Mouse (Mus musculus): ENCODE results near the gene S100pbp. TPM values are rescaled to one million over a fixed set of nuclear protein-coding genes. Genes with fewer than 3 reads are reported as not detected.
"Not testable (repeated sequence)": the region's sequence is repeated elsewhere in the genome, so short reads cannot be mapped to it uniquely, and the experiment has no call there.

The S100pbp gene
- total RNA-seq, 2 experiments from 2014 or later: 37.8 to 41.2 TPM

DNA sequence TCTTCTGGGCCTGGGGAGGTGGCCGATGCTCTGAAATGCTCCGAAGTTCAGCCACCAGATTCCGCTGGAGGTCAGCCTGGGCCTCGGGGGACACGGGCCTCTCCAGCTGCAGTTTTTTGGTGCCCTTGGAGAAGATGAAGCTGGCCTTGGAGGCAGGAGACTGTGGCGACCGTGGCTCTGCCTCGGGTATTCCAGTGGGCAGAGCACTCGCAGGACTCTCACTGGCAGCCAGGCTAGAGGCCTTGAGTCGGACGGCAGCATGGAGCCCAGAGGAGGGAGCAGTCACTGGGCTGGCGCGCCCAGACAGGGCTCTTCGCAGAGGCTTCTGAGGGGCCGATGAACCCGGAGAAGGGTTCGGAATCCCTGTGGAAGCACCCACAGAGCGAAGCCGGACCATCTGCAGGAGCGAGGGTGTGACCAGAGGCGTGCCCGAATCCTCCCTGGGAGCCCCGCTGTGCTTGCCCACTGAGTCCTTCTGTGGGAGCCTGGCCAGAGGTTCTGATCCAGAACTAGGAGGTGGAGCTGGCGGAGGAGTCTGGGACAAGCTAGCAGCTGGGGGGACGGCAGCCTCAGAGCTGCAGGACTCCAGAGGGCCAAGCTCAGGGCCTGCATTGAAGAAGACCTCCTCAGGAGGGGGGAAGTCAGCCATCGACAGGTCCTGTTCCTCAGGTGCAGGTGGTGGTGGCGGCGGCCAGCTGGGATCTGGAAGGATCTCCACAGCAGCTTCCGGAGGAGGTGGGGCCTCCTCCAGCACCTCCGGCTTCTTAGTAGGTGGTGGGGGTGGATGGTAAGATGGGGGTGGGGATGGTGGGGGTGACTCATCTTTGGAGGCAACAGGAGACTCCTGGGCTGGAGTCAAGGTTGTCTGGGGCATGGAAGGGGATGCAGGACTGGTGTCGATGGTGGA is 32.7 kb upstream of the S100pbp start:
- intact Hi-C loops (cut with DNase I): no loop called here
- DNase-seq (ENCODE audit: low spot score in 2 of 2): no peak

DNA sequence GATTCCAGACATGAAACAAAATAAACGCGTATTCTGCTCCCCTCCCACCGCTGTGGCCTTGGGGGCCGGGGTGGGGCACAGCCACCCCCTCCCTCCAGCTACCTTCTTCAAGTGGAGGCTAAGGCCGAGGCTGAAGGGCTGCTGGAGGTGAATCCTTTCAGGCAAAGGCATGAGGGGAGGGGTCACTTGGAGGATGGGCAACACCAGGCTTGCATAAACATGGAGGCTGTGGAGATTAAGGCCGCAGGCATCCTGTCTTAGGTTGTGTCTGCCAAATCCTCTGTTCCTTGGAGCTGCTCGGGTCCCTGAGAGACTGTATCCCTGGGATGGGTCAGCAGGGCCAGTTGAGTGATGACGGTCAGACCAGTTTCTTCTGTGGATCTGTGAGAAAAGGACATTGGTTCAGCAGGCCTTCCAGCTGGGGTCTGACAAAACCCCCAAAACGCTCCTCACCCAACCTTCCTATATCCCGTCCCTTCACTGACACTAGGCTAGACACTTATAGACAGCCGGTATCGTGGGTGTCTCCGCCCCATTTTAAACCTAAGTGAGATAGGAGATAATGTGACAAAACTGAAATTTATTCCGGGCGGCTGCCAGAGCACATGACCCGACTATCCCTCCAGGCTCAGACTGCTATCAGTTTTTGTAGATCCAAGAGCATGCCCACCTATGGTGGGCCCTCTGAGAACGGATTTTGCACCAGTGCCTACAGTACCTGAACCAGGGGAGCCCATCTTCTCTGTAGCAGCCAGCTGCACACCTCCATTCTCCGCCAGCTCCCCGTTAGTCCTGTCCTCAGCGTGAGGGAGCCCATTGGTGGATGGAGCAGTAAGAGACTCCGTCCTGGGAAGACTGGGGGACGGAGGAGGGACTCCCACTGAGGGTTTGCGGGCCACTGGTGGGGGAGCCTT is 31.8 kb upstream of the S100pbp start:
- intact Hi-C loops (cut with DNase I): no loop called here
- DNase-seq (ENCODE audit: low spot score in 2 of 2): peak in 1 of 2 experiments; percentile 60

DNA sequence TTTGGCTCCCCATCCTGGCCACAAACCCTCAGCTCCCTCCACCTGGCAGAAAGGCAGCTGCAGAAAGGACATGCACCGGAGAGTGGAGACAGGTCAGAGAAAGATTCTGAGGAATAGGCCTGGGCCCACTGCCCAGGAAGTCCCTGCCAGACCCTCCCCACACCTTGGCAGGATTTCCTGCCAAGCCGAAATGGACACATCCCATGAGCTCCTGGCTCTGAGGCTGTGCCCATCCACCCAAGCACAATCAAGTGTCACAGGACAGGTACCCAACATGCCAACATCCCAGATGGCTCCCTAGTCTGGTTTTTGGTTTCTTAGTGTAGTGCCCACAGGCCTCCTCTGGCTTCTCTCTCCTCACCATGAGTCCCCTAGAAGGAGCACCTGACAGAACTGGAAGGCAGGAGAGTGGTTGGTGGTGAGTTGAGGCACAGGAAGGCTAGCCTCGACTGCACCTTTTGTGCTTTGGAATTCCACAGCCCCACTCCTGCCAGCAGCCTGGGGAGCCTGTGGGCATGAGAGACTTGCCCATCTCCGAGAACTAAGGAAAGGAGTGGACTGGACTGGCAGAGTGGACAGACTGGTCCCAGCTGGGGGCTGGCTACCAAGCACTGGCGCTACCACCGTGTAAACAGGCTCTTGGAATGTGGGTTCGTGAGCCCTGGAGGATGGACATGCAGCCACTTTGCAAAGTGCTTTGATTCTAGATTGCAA is 31.0 kb upstream of the S100pbp start:
- intact Hi-C loops (cut with DNase I): no loop called here

GRCm38 (mm10) chr4:129219198-129219597 is 29.7 kb upstream of the S100pbp start:
- no peak for DNase-seq (ENCODE audit: low spot score in 2 of 2)
- intact Hi-C loops (cut with DNase I): no loop called here

More for the DNA sequence above, 31.0 kb upstream of the S100pbp start:
- DNase-seq (ENCODE audit: low spot score in 2 of 2): no peak

DNA sequence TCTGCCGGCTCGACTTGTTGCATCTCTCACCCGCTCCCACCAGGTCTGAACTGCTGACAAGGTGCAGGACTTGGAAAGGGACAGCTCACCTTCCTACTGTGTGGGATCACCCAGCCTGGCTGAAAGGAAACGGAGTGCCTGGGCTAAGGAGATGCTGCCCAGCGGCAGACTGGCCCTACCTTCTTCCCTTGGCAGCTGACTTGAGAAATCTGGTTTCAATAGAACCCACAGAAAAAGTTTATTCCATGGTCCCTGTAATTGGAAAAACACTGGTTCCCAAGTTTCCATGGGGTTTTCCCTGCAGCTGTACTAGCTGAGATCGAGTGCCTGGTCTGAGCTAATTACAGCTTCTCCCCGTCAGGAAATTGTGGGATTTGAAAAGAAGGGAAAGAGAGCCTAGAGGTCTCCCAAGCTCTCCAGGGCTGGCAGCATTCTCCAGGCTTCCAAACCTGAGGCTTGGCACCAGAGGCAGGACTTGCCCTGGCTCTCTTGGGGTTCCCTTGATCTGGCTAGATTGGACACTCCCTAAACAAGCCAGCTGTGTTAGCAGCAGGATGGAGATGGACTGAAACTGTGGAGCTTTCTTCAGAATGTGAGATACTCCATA is 29.1 kb upstream of the S100pbp start:
- intact Hi-C loops (cut with DNase I): no loop called here
- no peak for DNase-seq (ENCODE audit: low spot score in 2 of 2)

DNA sequence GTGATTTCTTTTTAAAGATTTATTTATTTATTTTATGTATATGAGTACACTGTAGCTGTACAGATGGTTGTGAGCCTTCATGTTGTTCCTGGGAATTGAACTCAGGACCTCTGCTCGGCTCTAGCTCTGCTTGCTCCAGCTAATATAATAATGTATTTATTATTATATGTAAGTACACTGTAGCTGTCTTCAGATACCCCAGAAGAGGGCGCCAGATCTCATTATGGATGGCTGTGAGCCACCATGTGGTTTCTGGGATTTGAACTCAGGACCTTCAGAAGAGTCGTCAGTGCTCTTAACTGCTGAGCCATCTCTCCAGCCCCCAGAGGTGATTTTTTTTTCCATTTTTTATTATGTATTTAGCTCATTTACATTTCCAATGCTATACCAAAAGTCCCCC is 23.0 kb upstream of the S100pbp start:
- DNase-seq (ENCODE audit: low spot score in 2 of 2); intact Hi-C loops (cut with DNase I): not testable (repeated sequence)

GRCm38 (mm10) chr4:129211461-129211860 is 21.9 kb upstream of the S100pbp start:
- intact Hi-C loops (cut with DNase I): no loop called here

DNA sequence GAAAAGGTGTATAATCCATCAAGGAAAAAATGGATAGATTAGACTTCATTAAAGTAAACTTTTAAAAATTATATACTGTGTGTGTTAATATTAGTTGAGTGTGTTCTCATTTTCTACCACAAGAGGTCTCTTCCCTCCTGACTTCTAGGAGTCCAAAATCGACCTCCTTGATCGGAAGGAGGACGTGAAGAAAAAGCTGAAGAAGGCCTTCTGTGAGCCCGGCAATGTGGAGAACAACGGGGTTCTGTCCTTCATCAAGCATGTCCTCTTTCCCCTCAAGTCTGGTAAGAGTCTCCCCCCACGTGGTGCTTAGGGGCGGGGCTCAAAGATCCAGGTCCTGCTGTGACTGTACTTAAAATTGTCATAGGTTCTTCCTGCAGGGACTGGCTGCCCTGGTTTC is 20.0 kb upstream of the S100pbp start:
- no peak for DNase-seq (ENCODE audit: low spot score in 2 of 2)

More at GRCm38 (mm10) chr4:129211461-129211860, 21.9 kb upstream of the S100pbp start:
- no peak for DNase-seq (ENCODE audit: low spot score in 2 of 2)

DNA sequence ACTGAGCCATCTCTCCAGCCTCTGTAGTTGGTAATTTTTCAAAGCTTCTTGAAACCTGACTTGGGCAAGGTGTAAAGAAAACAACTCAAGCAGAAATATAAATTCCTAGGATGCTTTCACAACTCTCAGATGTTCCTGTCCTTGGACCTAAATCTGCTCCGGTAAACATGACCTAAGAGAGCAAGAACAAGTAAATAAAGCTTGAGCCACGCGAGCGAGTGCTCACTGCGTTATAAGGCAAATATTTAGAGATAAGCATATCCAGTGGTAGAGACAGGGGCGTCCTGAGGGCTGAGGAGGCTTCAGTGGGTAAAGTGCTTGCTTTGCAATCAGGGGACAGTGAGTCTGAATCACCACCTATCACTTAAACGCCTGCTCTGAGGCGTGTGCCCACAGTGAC is 17.3 kb upstream of the S100pbp start:
- DNase-seq (ENCODE audit: low spot score in 2 of 2): no peak
- intact Hi-C loops (cut with DNase I): no loop called here

More for the DNA sequence above, 20.0 kb upstream of the S100pbp start:
- intact Hi-C loops (cut with DNase I): loop anchor here (1.0 to 2.0 kb wide), 2 partner anchors 67 to 245 kb away; no protein-coding TSS in a partner anchor

DNA sequence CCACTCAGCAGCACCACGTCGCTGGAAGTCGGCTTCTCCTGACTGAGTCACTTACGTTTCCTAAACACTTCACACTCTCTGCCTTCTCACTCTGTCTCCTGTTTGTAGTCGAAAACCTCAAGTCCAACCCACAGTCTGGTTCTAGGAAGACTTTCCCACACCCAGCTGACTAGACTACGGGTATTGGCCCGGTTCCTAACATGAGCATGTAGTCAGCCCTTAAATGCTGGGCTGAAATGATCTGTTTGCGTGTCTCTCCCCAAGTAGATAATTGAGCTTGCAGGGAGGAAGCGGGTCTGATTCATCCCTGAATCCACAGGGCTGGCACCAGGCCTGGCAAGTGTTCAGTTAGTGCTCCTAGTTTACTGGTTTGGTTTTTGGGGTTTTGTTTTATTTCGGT is 15.1 kb upstream of the S100pbp start:
- peak in 1 of 2 experiments; percentile 82 for DNase-seq (ENCODE audit: low spot score in 2 of 2)
- intact Hi-C loops (cut with DNase I): no loop called here

DNA sequence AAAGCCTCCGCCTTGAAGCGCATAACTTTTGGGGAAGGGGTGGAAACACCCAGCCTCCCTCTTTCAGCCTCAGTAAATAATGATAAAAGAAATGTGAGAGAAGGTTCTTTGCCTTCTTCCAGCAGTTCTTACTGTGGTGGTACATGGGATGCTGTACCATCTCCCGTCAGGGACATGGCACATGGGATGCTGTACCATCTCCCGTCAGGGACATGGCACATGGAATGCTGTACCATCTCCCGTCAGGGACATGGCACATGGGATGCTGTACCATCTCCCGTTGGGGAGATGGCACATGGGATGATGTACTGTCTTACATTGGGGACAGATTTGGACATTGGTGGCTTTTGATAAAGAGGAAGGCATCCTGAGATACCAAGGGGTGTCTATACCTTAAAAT is 8.0 kb upstream of the S100pbp start:
- DNase-seq (ENCODE audit: low spot score in 2 of 2): no peak

DNA sequence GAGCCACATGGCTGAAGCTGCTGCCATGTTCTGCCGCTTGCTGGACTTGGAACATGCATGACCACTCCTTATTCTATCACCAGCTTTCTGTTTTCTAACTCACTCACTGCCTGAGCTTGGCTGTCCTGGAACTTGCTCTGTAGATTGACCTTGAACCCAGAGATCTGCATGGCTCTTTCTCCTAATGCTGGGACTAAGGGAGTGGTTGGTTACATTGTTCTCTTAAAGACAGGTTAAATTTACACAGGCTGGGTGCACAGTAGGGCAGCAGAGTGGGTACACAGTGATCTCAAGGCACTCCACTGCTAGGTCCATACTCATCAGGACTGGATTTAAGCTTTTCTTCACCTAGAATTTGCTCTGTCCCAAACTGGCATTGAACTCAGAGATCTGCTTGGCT is 4.8 kb upstream of the S100pbp start:
- intact Hi-C loops (cut with DNase I): no loop called here
- DNase-seq (ENCODE audit: low spot score in 2 of 2): no peak

More for the DNA sequence above, 8.0 kb upstream of the S100pbp start:
- intact Hi-C loops (cut with DNase I): no loop called here

- intact Hi-C loops (cut with DNase I): no loop called here
- DNase-seq (ENCODE audit: low spot score in 2 of 2): no peak
Measured at GRCm38 (mm10) chr4:129191691-129192090, 2.2 kb upstream of the S100pbp start.

GRCm38 (mm10) chr4:129190538-129190937 is 1.0 kb upstream of the S100pbp start:
- peak in 1 of 2 experiments; percentile 12 for DNase-seq (ENCODE audit: low spot score in 2 of 2)
- intact Hi-C loops (cut with DNase I): no loop called here

GRCm38 (mm10) chr4:129188803-129189541 is 555 bp downstream of the S100pbp start:
- intact Hi-C loops (cut with DNase I): loop anchor here (5.0 to 10.0 kb wide), 2 partner anchors 57 to 224 kb away; partner anchors contain the start of gene Azin2
- DNase-seq (ENCODE audit: low spot score in 2 of 2): peak; percentile 38 to 55

DNA sequence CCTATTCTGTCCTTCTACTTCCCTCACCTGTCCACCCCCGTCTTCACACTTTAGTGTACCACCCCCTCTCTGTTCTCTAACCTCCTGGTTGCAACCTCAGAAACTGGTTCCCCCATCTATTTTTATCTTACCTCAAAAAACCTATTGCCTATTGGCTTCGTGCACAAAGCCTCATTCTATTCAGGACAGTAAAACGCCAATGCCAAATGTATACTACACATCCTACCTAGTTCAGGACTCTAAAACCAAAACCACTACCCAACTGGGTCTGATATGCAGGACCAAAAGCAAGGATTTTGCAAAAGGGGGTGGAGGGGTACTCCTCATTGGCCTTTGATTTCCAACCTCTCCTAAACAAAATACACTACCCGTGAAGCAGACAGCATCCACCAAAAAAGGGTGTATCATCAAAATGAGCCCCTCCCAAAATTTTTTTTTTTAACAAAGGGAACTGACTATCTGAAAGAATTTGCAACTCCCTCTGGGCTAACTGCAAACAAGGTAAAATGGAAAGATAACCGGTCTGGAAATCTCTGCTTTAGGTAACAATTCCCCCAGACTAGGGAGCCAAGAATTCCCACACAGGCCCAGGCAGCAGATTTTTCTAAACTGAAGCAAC is 1.4 kb downstream of the S100pbp start:
- no peak for DNase-seq (ENCODE audit: low spot score in 2 of 2)
- intact Hi-C loops (cut with DNase I): loop anchor here (5.0 to 10.0 kb wide), 2 partner anchors 56 to 223 kb away; partner anchors contain the start of gene Azin2

- intact Hi-C loops (cut with DNase I): no loop called here
- no peak for DNase-seq (ENCODE audit: low spot score in 2 of 2)
Measured at GRCm38 (mm10) chr4:129179560-129179959, 10.0 kb downstream of the S100pbp start.

DNA sequence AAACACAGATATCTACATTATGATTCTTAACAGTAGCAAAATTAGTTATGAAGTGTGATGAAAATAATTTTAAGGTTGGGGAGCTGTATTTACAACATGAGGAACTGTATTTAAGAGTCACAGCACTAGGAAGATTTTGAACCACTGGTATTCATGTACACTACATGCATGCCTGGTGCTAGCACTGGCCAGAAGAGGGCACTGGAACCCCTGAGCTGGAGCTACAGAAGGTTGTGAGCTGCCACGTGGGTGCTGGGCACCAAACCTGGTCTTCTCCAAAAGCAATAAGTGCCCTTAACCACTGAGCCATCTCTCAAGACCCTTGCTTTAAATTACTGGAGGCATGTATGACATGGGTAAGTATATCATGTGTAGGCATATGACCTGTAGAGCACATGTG is 17.0 kb downstream of the S100pbp start:
- no peak for DNase-seq (ENCODE audit: low spot score in 2 of 2)
- intact Hi-C loops (cut with DNase I): no loop called here

Measured in left cerebral cortex, postnatal 25 days (tissue).